Mouse (Mus musculus) thymus, adult 2 months (tissue): ENCODE data around the gene Izumo2.

ENCODE experiments used
- CTCF ChIP-seq: fragments of 200-500 bp; IDR thresholded peaks from 2 replicates; pipeline ENCODE4 v1.5.1; 2012; ENCODE audit warnings: mild to moderate bottlenecking, control low read depth, low read length, moderate library complexity, borderline replicate concordance; ENCODE audit not compliant: control insufficient read depth, poor library complexity, insufficient read depth; ENCODE audit errors: extremely low read depth
- POLR2A ChIP-seq: fragments of 200-500 bp; IDR thresholded peaks from 2 replicates; pipeline ENCODE4 v1.6.1; 2012; ENCODE audit warnings: mild to moderate bottlenecking, low read length, control low read depth, moderate library complexity; ENCODE audit not compliant: control insufficient read depth, poor library complexity, insufficient read depth; ENCODE audit errors: extremely low read depth

DNA sequence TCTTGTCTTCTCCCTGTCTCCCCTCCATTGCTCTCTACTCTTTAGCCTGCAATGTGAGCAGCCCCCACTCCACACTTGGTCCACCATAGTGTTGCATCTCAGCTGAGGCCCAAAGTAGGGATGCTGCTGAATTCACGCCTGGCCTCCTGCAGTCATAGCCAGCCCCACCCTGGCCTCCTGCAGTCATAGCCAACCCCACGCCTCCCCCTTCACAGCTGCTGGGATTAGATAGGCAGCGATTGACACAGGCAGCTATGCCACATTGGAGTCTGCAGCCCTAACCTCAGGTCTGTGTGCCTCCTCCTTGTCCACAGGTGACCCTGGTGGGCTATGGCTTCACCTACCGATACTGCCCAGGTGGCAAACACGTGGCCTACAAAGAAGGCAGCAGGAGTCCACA, 59.6 kb downstream of the Izumo2 start:
- no peak for TF ChIP-seq CTCF
- no peak for TF ChIP-seq POLR2A
